Mouse (Mus musculus) MEL (cell line): Measurements from ENCODE around the gene Chchd4. TPM values are rescaled to one million over a fixed set of nuclear protein-coding genes. Genes with fewer than 3 reads are reported as not detected.

Source experiments
- DNase-seq: peaks from one replicate; pipeline ENCODE4 v3.0.0; 2011; ENCODE audit warnings: low read depth, low spot score
- H3K27ac ChIP-seq: 2 replicates; pipeline ENCODE4 v1.5.1; 2012; ENCODE audit warnings: low read depth, mild to moderate bottlenecking, control low read depth, low read length, moderate library complexity; ENCODE audit not compliant: control insufficient read depth
- H3K27me3 ChIP-seq, 2 experiments: fragments of 150-350 bp in 1 of 2; sonication (generic) in 1 of 2; 2 replicates each; pipeline ENCODE4 v1.6.1; 2012; ENCODE audit warnings: low read length in 2 of 2, mild to moderate bottlenecking in 2 of 2, improper control_type of control experiment in 1 of 2, moderate library complexity in 1 of 2; ENCODE audit not compliant: insufficient read depth in 2 of 2, control insufficient read depth in 1 of 2
- H3K36me3 ChIP-seq, 2 experiments: 2 replicates each; pipeline ENCODE4 v1.6.1; 2012 to 2014; ENCODE audit warnings: low read length in 2 of 2, improper control_type of control experiment in 1 of 2, inconsistent platforms in 1 of 2, mild to moderate bottlenecking in 1 of 2; ENCODE audit not compliant: insufficient read depth in 2 of 2, control insufficient read depth in 1 of 2
- H3K4me1 ChIP-seq, 2 experiments: fragments of 150-350 bp in 1 of 2; sonication (generic) in 1 of 2; 2 replicates each; pipeline ENCODE4 v1.6.1; 2012; ENCODE audit warnings: low read length in 2 of 2, improper control_type of control experiment in 1 of 2, mild to moderate bottlenecking in 1 of 2; ENCODE audit not compliant: insufficient read depth in 2 of 2, control insufficient read depth in 1 of 2
- H3K4me3 ChIP-seq, 2 experiments: fragments of 150-350 bp in 1 of 2; sonication (generic) in 1 of 2; 2 replicates each; pipeline ENCODE4 v1.5.1; 2012; ENCODE audit warnings: low read depth in 2 of 2, low read length in 2 of 2, mild to moderate bottlenecking in 2 of 2, moderate library complexity in 2 of 2, control low read depth in 1 of 2, improper control_type of control experiment in 1 of 2; ENCODE audit not compliant: control insufficient read depth in 1 of 2, insufficient read depth in 1 of 2
- H3K79me2 ChIP-seq: 2 replicates; pipeline ENCODE4 v1.6.1; 2012; ENCODE audit warnings: mild to moderate bottlenecking, low read length, moderate library complexity; ENCODE audit not compliant: control insufficient read depth, poor library complexity, insufficient read depth
- H3K9ac ChIP-seq: 2 replicates; pipeline ENCODE4 v1.6.1; 2012; ENCODE audit warnings: low read depth, mild to moderate bottlenecking, control low read depth, low read length, moderate library complexity; ENCODE audit not compliant: control insufficient read depth, poor library complexity, severe bottlenecking
- H3K9me3 ChIP-seq: fragments of 150-350 bp; sonication (generic); replicated peaks from 2 replicates; pipeline ENCODE4 v1.6.1; 2012; ENCODE audit warnings: mild to moderate bottlenecking, low read length, improper control_type of control experiment, moderate library complexity; ENCODE audit not compliant: insufficient read depth
- CHD1 ChIP-seq: IDR thresholded peaks from 2 replicates; pipeline ENCODE4 v1.6.1; 2012; ENCODE audit warnings: low read depth, mild to moderate bottlenecking, inconsistent platforms, low read length, improper control_type of control experiment
- CHD2 ChIP-seq: IDR thresholded peaks from 2 replicates; pipeline ENCODE4 v1.6.1; 2011; ENCODE audit warnings: low read length, improper control_type of control experiment
- E2F4 ChIP-seq: IDR thresholded peaks from 2 replicates; pipeline ENCODE4 v1.6.1; 2011; ENCODE audit warnings: low read depth, low read length, improper control_type of control experiment, borderline replicate concordance
- ELF1 ChIP-seq: IDR thresholded peaks from 2 replicates; pipeline ENCODE4 v1.6.1; 2014; ENCODE audit warnings: low read depth, mild to moderate bottlenecking, inconsistent platforms, low read length, improper control_type of control experiment, moderate library complexity
- EP300 ChIP-seq, 2 experiments: IDR thresholded peaks; 2 replicates each; pipeline ENCODE4 v1.6.1; 2011; ENCODE audit warnings: improper control_type of control experiment in 2 of 2, low read length in 2 of 2, low read depth in 1 of 2, mild to moderate bottlenecking in 1 of 2
- GATA1 ChIP-seq: IDR thresholded peaks from 2 replicates; pipeline ENCODE4 v1.6.1; 2011; ENCODE audit warnings: low read depth, low read length, improper control_type of control experiment
- HCFC1 ChIP-seq: IDR thresholded peaks from 2 replicates; pipeline ENCODE4 v1.6.1; 2012; ENCODE audit warnings: low read depth, mild to moderate bottlenecking, inconsistent platforms, low read length, improper control_type of control experiment, moderate library complexity
- MAFK ChIP-seq: IDR thresholded peaks from 2 replicates; pipeline ENCODE4 v1.6.1; 2011; ENCODE audit warnings: low read depth, mild to moderate bottlenecking, low read length, improper control_type of control experiment, borderline replicate concordance
- MAX ChIP-seq: IDR thresholded peaks from 2 replicates; pipeline ENCODE4 v1.6.1; 2011; ENCODE audit warnings: low read length, improper control_type of control experiment
- MAZ ChIP-seq: IDR thresholded peaks from 2 replicates; pipeline ENCODE4 v1.6.1; 2012; ENCODE audit warnings: low read depth, mild to moderate bottlenecking, inconsistent platforms, low read length, improper control_type of control experiment
- MEF2A ChIP-seq: IDR thresholded peaks from 2 replicates; pipeline ENCODE4 v1.6.1; 2014; ENCODE audit warnings: low read depth, mild to moderate bottlenecking, inconsistent platforms, low read length, improper control_type of control experiment; ENCODE audit not compliant: poor library complexity, insufficient replicate concordance, severe bottlenecking; ENCODE audit errors: extremely low read depth
- MXI1 ChIP-seq: IDR thresholded peaks from 2 replicates; pipeline ENCODE4 v1.6.1; 2011; ENCODE audit warnings: mild to moderate bottlenecking, low read depth, low read length, improper control_type of control experiment
- MYB ChIP-seq: IDR thresholded peaks from 2 replicates; pipeline ENCODE4 v1.6.1; 2011; ENCODE audit warnings: mild to moderate bottlenecking, low read depth, low read length, improper control_type of control experiment
- MYC ChIP-seq: IDR thresholded peaks from 2 replicates; pipeline ENCODE4 v1.6.1; 2011; ENCODE audit warnings: low read depth, mild to moderate bottlenecking, low read length, improper control_type of control experiment, moderate library complexity
- NELFE ChIP-seq: IDR thresholded peaks from 2 replicates; pipeline ENCODE4 v1.6.1; 2011; ENCODE audit warnings: low read depth, low read length, improper control_type of control experiment
- POLR2A ChIP-seq, 2 experiments: IDR thresholded peaks; 2 replicates each; pipeline ENCODE4 v1.6.1; 2011 to 2012; ENCODE audit warnings: low read length in 2 of 2, mild to moderate bottlenecking in 2 of 2, control low read depth in 1 of 2, improper control_type of control experiment in 1 of 2, low read depth in 1 of 2, moderate library complexity in 1 of 2; ENCODE audit not compliant: control insufficient read depth in 1 of 2, insufficient read depth in 1 of 2, poor library complexity in 1 of 2
- RCOR1 ChIP-seq: IDR thresholded peaks from 2 replicates; pipeline ENCODE4 v1.6.1; 2012; ENCODE audit warnings: low read depth, mild to moderate bottlenecking, inconsistent platforms, low read length, improper control_type of control experiment
- SIN3A ChIP-seq: IDR thresholded peaks from 2 replicates; pipeline ENCODE4 v1.6.1; 2012; ENCODE audit warnings: low read length, improper control_type of control experiment, inconsistent platforms
- SMC3 ChIP-seq: IDR thresholded peaks from 2 replicates; pipeline ENCODE4 v1.6.1; 2011; ENCODE audit warnings: low read depth, low read length, improper control_type of control experiment
- TBP ChIP-seq: IDR thresholded peaks from 2 replicates; pipeline ENCODE4 v1.8.0; 2011; ENCODE audit warnings: low read depth, low read length, improper control_type of control experiment
- TCF12 ChIP-seq: IDR thresholded peaks from 2 replicates; pipeline ENCODE4 v1.6.1; 2014; ENCODE audit warnings: low read depth, mild to moderate bottlenecking, inconsistent platforms, low read length, improper control_type of control experiment, moderate library complexity
- USF1 ChIP-seq: IDR thresholded peaks from 2 replicates; pipeline ENCODE4 v1.6.1; 2014; ENCODE audit warnings: low read depth, mild to moderate bottlenecking, inconsistent platforms, low read length, improper control_type of control experiment, moderate library complexity
- ZC3H11A ChIP-seq: IDR thresholded peaks from 2 replicates; pipeline ENCODE4 v1.6.1; 2012; ENCODE audit warnings: low read depth, mild to moderate bottlenecking, inconsistent platforms, low read length, improper control_type of control experiment
- ZKSCAN1 ChIP-seq: IDR thresholded peaks from 2 replicates; pipeline ENCODE4 v1.6.1; 2012; ENCODE audit warnings: low read depth, mild to moderate bottlenecking, inconsistent platforms, low read length, improper control_type of control experiment, moderate library complexity
- ZNF384 ChIP-seq: IDR thresholded peaks from 2 replicates; pipeline ENCODE4 v1.6.1; 2012; ENCODE audit warnings: low read depth, mild to moderate bottlenecking, inconsistent platforms, low read length, improper control_type of control experiment
- polyA plus RNA-seq, 2 experiments: library from polyadenylated mRNA; stranded (reverse) in 1 of 2; unstranded in 1 of 2; fragments of >175 nt in 1 of 2; fragments of >200 nt in 1 of 2; gene quantifications; 2 replicates each; pipeline versions ENCODE4 v1.2.1 to v1.2.4; 2012; ENCODE audit warnings: low replicate concordance in 2 of 2, low read depth in 1 of 2; ENCODE audit not compliant: insufficient read length in 2 of 2, insufficient read depth in 1 of 2, missing spikeins in 1 of 2
- total RNA-seq: library from RNA; depleted of rRNA; stranded (reverse); fragments of 300-350 nt; gene quantifications from 2 replicates; pipeline ENCODE4 v1.2.3, GENCODE M21; 2012

The Chchd4 gene
- total and polyA plus RNA-seq, 3 experiments = 38.5 to 54.8 TPM; not detected in 1

GRCm38 (mm10) chr6:91506036-91506435 is 32.7 kb upstream of the Chchd4 start (continued):
- TF ChIP-seq MAFK = no peak
- no peak for TF ChIP-seq TCF12
- TF ChIP-seq MEF2A = no peak
- peak; percentile 48; the same call in 1 of the 2 replicates for TF ChIP-seq HCFC1
- TF ChIP-seq, all 39 proteins: peak for 6

GRCm38 (mm10) chr6:91503302-91503701 is 30.0 kb upstream of the Chchd4 start:
- peak; percentile 66 for DNase-seq
- Histone ChIP-seq H3K36me3 (peaks cover 11 to 23% of the 10 kb centered on the region in 2 experiments), H3K79me2 (no peaks in the 10 kb centered on the region), H3K4me3 (no peak overlapping the region), H3K9ac (no peak overlapping the region), H3K27me3 (no peaks in the 10 kb centered on the region), H3K27ac (peak overlapping the region; percentile 59; the same call in 1 of the 2 replicates), H3K4me1 (peaks cover 15 to 16% of the 10 kb centered on the region in 2 experiments), H3K9me3 (no peaks in the 10 kb centered on the region; the same call in 1 of the 2 replicates)
- no peak for TF ChIP-seq NELFE
- no peak for TF ChIP-seq TCF12
- no peak for TF ChIP-seq CHD2
- TF ChIP-seq MYC = no peak
- no peak for TF ChIP-seq CHD1
- TF ChIP-seq ZNF384 = peak; percentile 76
- TF ChIP-seq EP300 (IDR thresholded peaks at IDR 0.05; ENCODE audit: low read depth in 1 of 2, low read length in 2 of 2) = peak; percentile 50 to 60; a peak in 2 of 4 replicates
- TF ChIP-seq MXI1 = no peak
- peak; percentile 77 for TF ChIP-seq GATA1
- no peak for TF ChIP-seq USF1
- TF ChIP-seq MYB = no peak
- TF ChIP-seq MAFK = no peak
- TF ChIP-seq ZC3H11A = no peak
- TF ChIP-seq E2F4 = no peak
- TF ChIP-seq MAZ = no peak
- no peak for TF ChIP-seq SMC3
- no peak for TF ChIP-seq MEF2A
- no peak for TF ChIP-seq MAX
- no peak for TF ChIP-seq SIN3A
- TF ChIP-seq ZKSCAN1 = no peak
- TF ChIP-seq RCOR1 = no peak
- no peak for TF ChIP-seq HCFC1
- no peak for TF ChIP-seq POLR2A (IDR thresholded peaks at IDR 0.05; ENCODE audit: control insufficient read depth in 1 of 2, insufficient read depth in 1 of 2, low read depth in 1 of 2, low read length in 2 of 2, poor library complexity in 1 of 2)
- TF ChIP-seq ELF1 = no peak
- no peak for TF ChIP-seq TBP
